In the genomic region with DNA sequence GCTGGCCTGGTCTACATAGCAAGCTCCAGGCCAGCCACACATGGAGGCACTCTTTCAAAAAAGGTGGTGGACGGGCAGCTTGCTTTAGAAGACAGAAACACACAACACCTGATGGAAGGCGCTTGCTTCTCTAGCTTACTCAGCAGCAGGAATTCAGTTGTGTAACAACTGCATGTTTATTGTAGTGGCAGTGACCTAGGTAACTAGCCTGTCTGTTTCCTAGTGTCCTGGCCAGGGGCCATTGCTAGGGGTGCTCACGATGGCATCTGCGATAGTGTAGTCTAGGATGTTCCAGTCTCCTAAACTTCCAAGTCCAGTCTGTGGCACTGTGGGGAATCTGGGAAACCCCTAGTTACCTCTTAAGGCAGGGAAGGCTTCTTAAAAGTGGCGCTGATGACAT, we compare ENCODE assay signal across 14 mouse cellular contexts. TPM values are rescaled to one million over a fixed set of nuclear protein-coding genes. Genes with fewer than 3 reads are reported as not detected.
DNase-seq lines count a peak whose midpoint lies in the region; ATAC-seq lines count a peak whose summit lies in the region.
"Had no signal": no experiment of that assay in that cellular context is flagged by ENCODE, and none has a peak within 500 bp of the region (broad histone marks: within the 10 kb centered on the region; RNA-seq: fewer than 3 reads in every experiment).

No protein-coding gene starts in this region.

- no peak for ATAC-seq in embryonic facial prominence, embryonic 11.5 days (replicated peaks; ENCODE audit: insufficient number of reproducible peaks, low FRiP score, low TSS enrichment, low read depth)
- no peak for ATAC-seq in hindbrain, embryonic 15.5 days (ENCODE audit: low FRiP score, low read depth)
- ATAC-seq in midbrain, embryonic 11.5 days (ENCODE audit: low FRiP score): no peak

- H3K27me3 ChIP-seq in embryonic facial prominence, embryonic 11.5 days (ENCODE audit: control insufficient read depth, insufficient read depth, low read length): no peaks in the 10 kb centered on the region
- no peaks in the 10 kb centered on the region for H3K27me3 ChIP-seq in hindbrain, embryonic 15.5 days
- no peaks in the 10 kb centered on the region for H3K27me3 ChIP-seq in midbrain, embryonic 11.5 days (ENCODE audit: control insufficient read depth, insufficient read depth, low read length)
- H3K27me3 ChIP-seq: megakaryocyte, embryonic 14.5 days had no signal

- no peak overlapping the region for H3K4me2 ChIP-seq in embryonic facial prominence, embryonic 11.5 days (ENCODE audit: low read depth, low read length)
- no peak overlapping the region for H3K4me2 ChIP-seq in hindbrain, embryonic 15.5 days
- no peak overlapping the region for H3K4me2 ChIP-seq in midbrain, embryonic 11.5 days

- no peak overlapping the region for H3K27ac ChIP-seq in embryonic facial prominence, embryonic 11.5 days (replicated peaks; ENCODE audit: low read depth, low read length)
- H3K27ac ChIP-seq in hindbrain, embryonic 15.5 days (replicated peaks): peak overlapping the region; percentile 98; the same call in 1 of the 2 replicates
- H3K27ac ChIP-seq in midbrain, embryonic 11.5 days (ENCODE audit: low read depth, low read length): peak overlapping the region; percentile 73
- H3K27ac ChIP-seq: heart, adult 2 months had no signal

- peak; percentile 48 for DNase-seq in NIH3T3 (ENCODE audit: low read depth)
- no peak for DNase-seq in embryonic facial prominence, embryonic 11.5 days (ENCODE audit: low spot score)
- DNase-seq in midbrain, embryonic 11.5 days (ENCODE audit: low spot score, missing footprints): no peak
- no peak for DNase-seq in kidney, adult 11 months
- no peak for DNase-seq in ovary, adult 18-20 months (ENCODE audit: low spot score)
- DNase-seq in adrenal gland, adult 18-20 months (ENCODE audit: low spot score in 2 of 2): no peak
- DNase-seq: adrenal gland, adult 8-10 months; cerebellum, adult 11 months; kidney, adult 9 months; retina, postnatal 1 day had no signal

- H3K9me3 ChIP-seq in embryonic facial prominence, embryonic 11.5 days (replicated peaks; ENCODE audit: control insufficient read depth, low read length): no peaks in the 10 kb centered on the region
- H3K9me3 ChIP-seq in hindbrain, embryonic 15.5 days: no peaks in the 10 kb centered on the region
- H3K9me3 ChIP-seq in midbrain, embryonic 11.5 days (ENCODE audit: control insufficient read depth, low read length): no peaks in the 10 kb centered on the region
- H3K9me3 ChIP-seq: G1E; megakaryocyte, embryonic 14.5 days had no signal

- WGBS in embryonic facial prominence, embryonic 11.5 days: 89% methylated on average over 5 of the region's 5 CpGs
- WGBS in hindbrain, embryonic 15.5 days: 74% methylated on average over 5 of the region's 5 CpGs
- 86% methylated on average over 5 of the region's 5 CpGs for WGBS in midbrain, embryonic 11.5 days

- 0 out of 2 replicates have a peak overlapping the region, but pooled peaks have one; percentile 19 for H3K9ac ChIP-seq in embryonic facial prominence, embryonic 11.5 days (replicated peaks; ENCODE audit: low read length)
- no peak overlapping the region for H3K9ac ChIP-seq in hindbrain, embryonic 15.5 days
- no peak overlapping the region for H3K9ac ChIP-seq in midbrain, embryonic 11.5 days (ENCODE audit: low read length)

- no peak overlapping the region for H3K4me3 ChIP-seq in embryonic facial prominence, embryonic 11.5 days (ENCODE audit: low read depth, low read length)
- no peak overlapping the region for H3K4me3 ChIP-seq in hindbrain, embryonic 15.5 days
- H3K4me3 ChIP-seq in midbrain, embryonic 11.5 days (ENCODE audit: low read depth, low read length): no peak overlapping the region
- H3K4me3 ChIP-seq: heart, adult 2 months; megakaryocyte, embryonic 14.5 days had no signal

- no peaks in the 10 kb centered on the region; the same call in 1 of the 2 replicates for H3K36me3 ChIP-seq in embryonic facial prominence, embryonic 11.5 days (replicated peaks; ENCODE audit: control insufficient read depth, insufficient read depth, low read depth, low read length)
- no peaks in the 10 kb centered on the region for H3K36me3 ChIP-seq in hindbrain, embryonic 15.5 days
- H3K36me3 ChIP-seq in midbrain, embryonic 11.5 days (ENCODE audit: control insufficient read depth, insufficient read depth, low read length): no peaks in the 10 kb centered on the region; the same call in 1 of the 2 replicates

- H3K4me1 ChIP-seq in embryonic facial prominence, embryonic 11.5 days (ENCODE audit: control insufficient read depth, insufficient read depth, low read length): no peaks in the 10 kb centered on the region; the same call in 1 of the 2 replicates
- H3K4me1 ChIP-seq in hindbrain, embryonic 15.5 days (replicated peaks): peaks cover 28% of the 10 kb centered on the region
- H3K4me1 ChIP-seq in midbrain, embryonic 11.5 days (ENCODE audit: control insufficient read depth, insufficient read depth, low read length): peaks cover 23% of the 10 kb centered on the region

RNA-seq across cellular contexts. Expression of gene Srebf2, which starts 2.8 kb away (rescaled TPM):
- 105 and 109 TPM in 2 replicates for polyA plus RNA-seq in embryonic facial prominence, embryonic 11.5 days (2014; fragmentation: Nextera tagmentation; extraction: Ambion mirVana)
- 204 and 209 TPM in 2 replicates for polyA plus RNA-seq in hindbrain, embryonic 15.5 days (2015; fragmentation: Nextera tagmentation; extraction: Ambion mirVana)
- 148 and 170 TPM in 2 replicates for polyA plus RNA-seq in midbrain, embryonic 11.5 days (2014; fragmentation: Nextera tagmentation; extraction: Ambion mirVana)
- 100 to 1,000 TPM in 1 of 2 experiments, 10 to 100 TPM in 1; 79.3 to 109 TPM for total RNA-seq in adrenal gland, adult 18-20 months (2021)

RNA-seq across cellular contexts. Expression of gene Ccdc134, which starts 16.4 kb away (rescaled TPM):
- 19.9 and 21.0 TPM in 2 replicates for polyA plus RNA-seq in embryonic facial prominence, embryonic 11.5 days (2014; fragmentation: Nextera tagmentation; extraction: Ambion mirVana)
- 11.6 and 12.0 TPM in 2 replicates for polyA plus RNA-seq in hindbrain, embryonic 15.5 days (2015; fragmentation: Nextera tagmentation; extraction: Ambion mirVana)
- polyA plus RNA-seq in midbrain, embryonic 11.5 days (2014; fragmentation: Nextera tagmentation; extraction: Ambion mirVana): 17.2 and 18.5 TPM in 2 replicates
- total RNA-seq in adrenal gland, adult 18-20 months (2021): 1 to 10 TPM; 6.7 to 8.9 TPM
